Mouse (Mus musculus) megakaryocyte-erythroid progenitor cell, adult 5-6 weeks (primary cell): ENCODE data around the gene Gimap8. TPM values are rescaled to one million over a fixed set of nuclear protein-coding genes. Genes with fewer than 3 reads are reported as not detected.

Source experiments
- ATAC-seq: replicated peaks from 2 replicates; pipeline ENCODE4 v1.8.0; 2016; ENCODE audit warnings: mild to moderate bottlenecking, inconsistent platforms; ENCODE audit not compliant: severe bottlenecking, poor library complexity, low FRiP score, low TSS enrichment
- total RNA-seq, 2 experiments: library from RNA; stranded (forward) in 1 of 2; stranded (reverse) in 1 of 2; fragments of 200-1000, 215-1000 nt in 1 of 2; fragments of >200 nt in 1 of 2; fragmentation: Nextera tagmentation in 1 of 2; gene quantifications; 2 replicates each; pipeline ENCODE4 v1.2.3; 2014 to 2017

The Gimap8 gene
- total RNA-seq, 2 experiments from 2014 or later = 7.8 to 8.0 TPM

DNA sequence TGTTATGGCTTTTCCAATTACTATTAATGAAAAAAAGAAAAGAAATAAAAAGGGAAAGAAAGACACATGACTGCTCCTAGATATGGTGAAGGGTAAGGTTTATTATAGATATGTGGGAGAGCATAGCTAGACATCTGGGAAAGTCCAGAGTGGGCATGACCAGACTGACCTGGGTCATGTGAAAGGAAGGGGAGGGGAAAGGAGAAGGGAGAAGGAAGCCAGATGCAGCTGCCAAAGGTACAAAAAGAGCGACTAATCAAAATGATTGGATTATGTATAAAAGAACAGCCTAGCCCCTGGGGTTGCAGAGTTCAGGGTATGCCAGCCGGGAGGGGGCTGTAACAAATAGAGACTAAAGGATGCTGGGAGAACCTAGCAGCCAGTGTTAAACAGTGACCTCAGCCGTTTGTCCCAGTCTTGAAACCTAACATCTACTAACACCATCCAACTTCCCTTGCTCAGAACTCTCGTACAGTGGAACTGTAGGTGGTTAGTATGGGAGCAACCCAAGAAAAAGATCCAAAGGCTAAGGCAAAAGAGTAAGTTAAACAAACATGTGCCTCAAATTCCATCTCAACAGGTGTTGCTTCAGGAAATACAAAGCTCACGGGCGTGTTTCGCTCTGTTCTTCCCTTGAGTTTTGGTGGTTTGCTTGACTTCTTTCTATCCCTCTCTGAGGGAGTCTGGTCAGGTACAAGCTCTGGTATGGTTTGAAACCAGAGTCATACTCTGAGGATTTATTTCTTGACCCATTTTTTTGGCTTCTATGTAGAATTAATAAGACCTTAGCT is 51.2 kb downstream of the Gimap8 start:
- ATAC-seq = no peak

DNA sequence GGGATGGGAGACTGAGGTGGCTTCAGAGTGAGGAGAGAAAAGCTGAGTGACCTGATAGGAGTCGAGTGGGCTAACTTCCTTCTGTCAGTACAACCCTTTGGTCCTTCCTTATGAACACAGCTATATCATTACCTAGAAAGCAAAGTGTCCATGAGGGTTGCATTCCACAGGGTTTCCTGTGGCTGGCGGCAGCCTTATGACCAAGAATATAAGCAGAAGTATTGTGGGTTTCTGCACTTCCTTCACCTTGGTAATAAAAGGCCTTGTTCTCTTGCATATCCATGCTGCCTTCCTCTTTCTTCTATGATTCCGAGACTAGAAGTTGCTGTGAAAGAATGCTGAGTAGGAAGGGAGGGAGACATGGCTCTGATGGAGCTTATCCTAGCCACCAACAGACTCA is 51.9 kb downstream of the Gimap8 start:
- ATAC-seq = no peak

DNA sequence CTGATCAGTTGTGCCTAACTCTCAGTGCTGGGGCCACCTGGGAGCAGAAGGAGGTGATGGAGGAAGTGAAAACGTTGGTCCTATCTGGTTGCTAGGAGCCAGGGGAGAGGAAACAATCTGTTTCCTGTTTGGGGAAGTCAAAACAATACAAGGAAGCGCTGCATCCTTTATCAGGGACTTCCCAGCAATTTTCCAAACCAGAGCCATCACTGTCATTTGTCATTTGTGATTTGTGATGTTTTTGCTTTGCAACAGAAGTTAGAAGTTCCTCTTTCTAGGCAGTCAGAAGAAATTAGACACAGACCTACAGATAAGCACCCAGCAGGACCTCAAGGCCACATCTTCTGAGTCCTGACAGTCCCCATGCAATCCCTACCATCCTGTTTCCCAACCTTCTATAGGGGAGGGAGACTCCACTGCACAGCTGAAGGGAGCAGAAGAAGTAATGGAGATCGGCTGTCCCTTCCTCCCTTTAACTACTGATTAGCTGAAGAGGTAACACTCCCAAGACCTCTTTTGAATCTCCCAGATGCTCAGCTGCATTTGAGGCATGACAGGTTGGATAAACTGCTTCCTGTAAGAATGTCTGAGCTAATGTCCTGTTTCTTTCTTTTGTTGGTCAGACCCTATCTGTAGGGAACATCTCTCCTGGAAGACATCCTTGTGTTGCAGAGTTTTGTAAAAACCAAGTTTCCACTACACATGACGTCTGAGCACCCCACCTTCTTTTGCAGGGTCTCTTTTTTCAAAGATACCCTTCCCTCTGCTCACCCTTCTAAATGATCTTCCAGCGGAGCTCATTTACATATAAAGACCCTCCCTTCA is 53.4 kb downstream of the Gimap8 start:
- ATAC-seq = no peak

- no peak for ATAC-seq
Measured at GRCm38 (mm10) chr6:48702146-48702545, 55.1 kb downstream of the Gimap8 start.

- no peak for ATAC-seq
Measured at GRCm38 (mm10) chr6:48702601-48703000, 55.6 kb downstream of the Gimap8 start.

GRCm38 (mm10) chr6:48704146-48704545 is 57.1 kb downstream of the Gimap8 start:
- no peak for ATAC-seq

- no peak for ATAC-seq
Measured at GRCm38 (mm10) chr6:48706130-48706529, 59.1 kb downstream of the Gimap8 start.

Other genes starting within 250 kb of the Gimap8 start
- gene Zfp467, start 201.4 kb upstream of the Gimap8 start, total RNA-seq (2014; fragmentation: Nextera tagmentation) = 0.33 and 0.67 TPM in 2 replicates
- 0.33 TPM in 1 of 2 replicates, not detected in the other for gene Zfp467, start 201.4 kb upstream of the Gimap8 start, total RNA-seq (2017)
- not detected in 2 replicates for gene Sspo, start 199.0 kb upstream of the Gimap8 start, total RNA-seq (2014; fragmentation: Nextera tagmentation)
- not detected in 2 replicates for gene Sspo, start 199.0 kb upstream of the Gimap8 start, total RNA-seq (2017)
- not detected in 2 replicates for gene Atp6v0e2, start 109.6 kb upstream of the Gimap8 start, total RNA-seq (2014; fragmentation: Nextera tagmentation)
- gene Atp6v0e2, start 109.6 kb upstream of the Gimap8 start, total RNA-seq (2017) = not detected in 2 replicates
- 8.7 and 17.0 TPM in 2 replicates for gene Lrrc61, start 92.4 kb upstream of the Gimap8 start, total RNA-seq (2014; fragmentation: Nextera tagmentation)
- gene Lrrc61, start 92.4 kb upstream of the Gimap8 start, total RNA-seq (2017) = 1.8 and 3.3 TPM in 2 replicates
- not detected in 2 replicates for gene Rarres2, start 74.4 kb upstream of the Gimap8 start, total RNA-seq (2014; fragmentation: Nextera tagmentation)
- 0.05 TPM in 1 of 2 replicates, not detected in the other for gene Rarres2, start 74.4 kb upstream of the Gimap8 start, total RNA-seq (2017)
- not detected in 2 replicates for gene Gm45021, start 57.6 kb upstream of the Gimap8 start, total RNA-seq (2014; fragmentation: Nextera tagmentation)
- not detected in 2 replicates for gene Gm45021, start 57.6 kb upstream of the Gimap8 start, total RNA-seq (2017)
- 9.7 and 17.1 TPM in 2 replicates for gene Repin1, start 53.4 kb upstream of the Gimap8 start, total RNA-seq (2014; fragmentation: Nextera tagmentation)
- gene Repin1, start 53.4 kb upstream of the Gimap8 start, total RNA-seq (2017) = 9.8 and 14.7 TPM in 2 replicates
- not detected in 2 replicates for gene Gm44965, start 53.3 kb upstream of the Gimap8 start, total RNA-seq (2014; fragmentation: Nextera tagmentation)
- gene Gm44965, start 53.3 kb upstream of the Gimap8 start, total RNA-seq (2017) = not detected in 2 replicates
- 1.7 and 1.9 TPM in 2 replicates for gene Zfp775, start 45.2 kb upstream of the Gimap8 start, total RNA-seq (2014; fragmentation: Nextera tagmentation)
- gene Zfp775, start 45.2 kb upstream of the Gimap8 start, total RNA-seq (2017) = 2.0 and 3.0 TPM in 2 replicates
- gene AI854703, start 20.5 kb upstream of the Gimap8 start, total RNA-seq (2014; fragmentation: Nextera tagmentation) = 1.9 and 4.2 TPM in 2 replicates
- gene AI854703, start 20.5 kb upstream of the Gimap8 start, total RNA-seq (2017) = 1.4 and 3.0 TPM in 2 replicates
- gene Gimap9, start 28.9 kb downstream of the Gimap8 start, total RNA-seq (2014; fragmentation: Nextera tagmentation) = 15.2 and 18.7 TPM in 2 replicates
- gene Gimap9, start 28.9 kb downstream of the Gimap8 start, total RNA-seq (2017) = 34.5 and 49.2 TPM in 2 replicates
- gene Gimap4, start 37.3 kb downstream of the Gimap8 start, total RNA-seq (2014; fragmentation: Nextera tagmentation) = 12.5 and 18.0 TPM in 2 replicates
- 3.0 and 61.5 TPM in 2 replicates for gene Gimap4, start 37.3 kb downstream of the Gimap8 start, total RNA-seq (2017)
- gene Gimap6, start 61.0 kb downstream of the Gimap8 start, total RNA-seq (2014; fragmentation: Nextera tagmentation) = 21.8 and 27.8 TPM in 2 replicates
- 48.2 and 58.4 TPM in 2 replicates for gene Gimap6, start 61.0 kb downstream of the Gimap8 start, total RNA-seq (2017)
- gene Gm28053, start 71.4 kb downstream of the Gimap8 start, total RNA-seq (2014; fragmentation: Nextera tagmentation) = 2.9 TPM in 1 of 2 replicates, not detected in the other
- gene Gm28053, start 71.4 kb downstream of the Gimap8 start, total RNA-seq (2017) = 96.6 TPM in 1 of 2 replicates, not detected in the other
- 1.4 and 4.8 TPM in 2 replicates for gene Gimap7, start 71.4 kb downstream of the Gimap8 start, total RNA-seq (2014; fragmentation: Nextera tagmentation)
- gene Gimap7, start 71.4 kb downstream of the Gimap8 start, total RNA-seq (2017) = 2.1 and 4.6 TPM in 2 replicates
- 4.8 and 20.1 TPM in 2 replicates for gene Gimap1, start 91.8 kb downstream of the Gimap8 start, total RNA-seq (2014; fragmentation: Nextera tagmentation)
- 10.8 and 12.9 TPM in 2 replicates for gene Gimap1, start 91.8 kb downstream of the Gimap8 start, total RNA-seq (2017)
- 6.1 and 11.7 TPM in 2 replicates for gene Gimap5, start 99.0 kb downstream of the Gimap8 start, total RNA-seq (2014; fragmentation: Nextera tagmentation)
- gene Gimap5, start 99.0 kb downstream of the Gimap8 start, total RNA-seq (2017) = 1.5 and 5.8 TPM in 2 replicates
- 6.4 and 19.7 TPM in 2 replicates for gene Gimap3, start 123.6 kb downstream of the Gimap8 start, total RNA-seq (2014; fragmentation: Nextera tagmentation)
- 0.88 and 6.2 TPM in 2 replicates for gene Gimap3, start 123.6 kb downstream of the Gimap8 start, total RNA-seq (2017)
- 5.4 and 11.3 TPM in 2 replicates for gene Tmem176a, start 193.7 kb downstream of the Gimap8 start, total RNA-seq (2014; fragmentation: Nextera tagmentation)
- 5.1 and 31.3 TPM in 2 replicates for gene Tmem176a, start 193.7 kb downstream of the Gimap8 start, total RNA-seq (2017)
- gene Tmem176b, start 194.3 kb downstream of the Gimap8 start, total RNA-seq (2014; fragmentation: Nextera tagmentation) = 6.7 and 12.4 TPM in 2 replicates
- gene Tmem176b, start 194.3 kb downstream of the Gimap8 start, total RNA-seq (2017) = 14.4 and 24.5 TPM in 2 replicates
- 0.30 TPM in 1 of 2 replicates, not detected in the other for gene Aoc1, start 225.7 kb downstream of the Gimap8 start, total RNA-seq (2014; fragmentation: Nextera tagmentation)
- gene Aoc1, start 225.7 kb downstream of the Gimap8 start, total RNA-seq (2017) = not detected in 2 replicates